Mouse (Mus musculus): ENCODE measurements around the gene Pklr. TPM values are rescaled to one million over a fixed set of nuclear protein-coding genes. Genes with fewer than 3 reads are reported as not detected.
A peak's percentile ranks its signal among the peaks of the same experiment; 100 is the strongest.

Gene Pklr
- total and polyA plus RNA-seq, 3 experiments: 53.2 to 185 (median 133) TPM

DNA sequence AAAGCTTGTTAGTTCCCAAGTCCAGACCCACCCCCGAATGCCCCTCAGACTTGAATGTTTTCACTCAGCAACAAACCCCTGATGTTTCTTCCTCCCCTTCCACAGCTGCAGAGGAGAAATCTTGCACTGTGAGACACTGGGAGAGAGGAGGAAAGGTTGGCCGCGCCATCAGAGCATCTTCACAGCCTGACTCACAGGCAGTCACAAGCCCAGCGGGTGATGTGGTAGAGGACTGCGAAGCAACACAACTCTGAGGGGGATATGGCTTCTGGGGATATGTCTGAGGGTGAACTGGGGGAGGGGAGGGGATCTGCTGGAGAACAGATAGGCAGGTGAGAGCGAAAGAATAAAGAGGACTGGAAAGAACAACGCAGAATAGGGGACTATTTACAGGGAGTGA lies 22.7 kb downstream of the Pklr start:
- Histone ChIP-seq H3K4me1 (ENCODE audit: control insufficient read depth in 1 of 2, insufficient read depth in 2 of 2, low read length in 2 of 2) (peaks cover 8 to 15% of the 10 kb centered on the region in 2 experiments; a peak in 3 of 4 replicates), H3K9me3 (replicated peaks; ENCODE audit: insufficient read depth, low read length) (no peaks in the 10 kb centered on the region)

DNA sequence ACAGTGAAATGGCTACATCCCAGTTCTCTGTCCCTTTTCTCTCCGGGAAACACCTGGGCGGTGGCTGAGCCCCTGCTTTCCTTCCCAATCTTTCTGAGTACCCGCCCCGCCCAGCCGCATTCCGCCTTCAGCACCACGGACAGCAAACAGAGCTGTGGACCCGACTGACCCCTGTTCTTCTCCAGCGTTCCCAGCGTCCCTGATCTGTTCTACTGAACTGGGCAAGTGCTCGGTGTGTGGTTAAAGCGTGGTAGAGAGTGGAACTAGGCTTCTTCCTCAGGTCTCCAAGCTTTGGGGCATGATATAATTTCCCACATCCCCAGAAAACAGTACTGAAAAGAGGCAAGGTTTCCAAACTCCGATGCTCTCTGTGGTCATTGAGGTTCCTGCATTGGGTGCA lies 23.3 kb downstream of the Pklr start:
- H3K27ac ChIP-seq (ENCODE audit: control insufficient read depth, low read depth, low read length): no peak overlapping the region
- peak; percentile 83 for DNase-seq (ENCODE audit: low read depth, low spot score)
- peak overlapping the region; percentile 67 for H3K9ac ChIP-seq (ENCODE audit: control insufficient read depth, low read depth, low read length, poor library complexity, severe bottlenecking)
- H3K79me2 ChIP-seq (ENCODE audit: control insufficient read depth, insufficient read depth, low read length, poor library complexity): no peaks in the 10 kb centered on the region
- H3K4me3 ChIP-seq (ENCODE audit: control insufficient read depth in 1 of 2, insufficient read depth in 1 of 2, low read depth in 2 of 2, low read length in 2 of 2): peak overlapping the region; percentile 61 to 62
- TF ChIP-seq MYC (IDR thresholded peaks at IDR 0.05; ENCODE audit: low read depth, low read length) (no peak), SIN3A (IDR thresholded peaks at IDR 0.05; ENCODE audit: low read length) (peak; percentile 100), MXI1 (IDR thresholded peaks at IDR 0.05; ENCODE audit: low read depth, low read length) (peak; percentile 97), MAZ (IDR thresholded peaks at IDR 0.05; ENCODE audit: low read depth, low read length) (0 out of 2 replicates have a peak, but pooled peaks have one; percentile 34)
- peaks cover 10 to 15% of the 10 kb centered on the region in 2 experiments; a peak in 3 of 4 replicates for H3K4me1 ChIP-seq (ENCODE audit: control insufficient read depth in 1 of 2, insufficient read depth in 2 of 2, low read length in 2 of 2)
- no peaks in the 10 kb centered on the region for H3K27me3 ChIP-seq (ENCODE audit: control insufficient read depth in 1 of 2, insufficient read depth in 2 of 2, low read length in 2 of 2)
- H3K36me3 ChIP-seq (ENCODE audit: control insufficient read depth in 1 of 2, insufficient read depth in 2 of 2, low read length in 2 of 2): peaks cover 0 to 8% of the 10 kb centered on the region in 2 experiments; a peak in 2 of 4 replicates
- no peaks in the 10 kb centered on the region for H3K9me3 ChIP-seq (replicated peaks; ENCODE audit: insufficient read depth, low read length)

More for the DNA sequence above, 22.7 kb downstream of the Pklr start:
- DNase-seq (ENCODE audit: low read depth, low spot score): no peak
- Histone ChIP-seq H3K27ac (ENCODE audit: control insufficient read depth, low read depth, low read length) (no peak overlapping the region), H3K27me3 (ENCODE audit: control insufficient read depth in 1 of 2, insufficient read depth in 2 of 2, low read length in 2 of 2) (no peaks in the 10 kb centered on the region), H3K4me3 (ENCODE audit: control insufficient read depth in 1 of 2, insufficient read depth in 1 of 2, low read depth in 2 of 2, low read length in 2 of 2) (no peak overlapping the region), H3K36me3 (ENCODE audit: control insufficient read depth in 1 of 2, insufficient read depth in 2 of 2, low read length in 2 of 2) (peaks cover 0 to 8% of the 10 kb centered on the region in 2 experiments; a peak in 2 of 4 replicates), H3K9ac (ENCODE audit: control insufficient read depth, low read depth, low read length, poor library complexity, severe bottlenecking) (no peak overlapping the region), H3K79me2 (ENCODE audit: control insufficient read depth, insufficient read depth, low read length, poor library complexity) (no peaks in the 10 kb centered on the region)
- no peak for TF ChIP-seq UBTF (IDR thresholded peaks at IDR 0.05; ENCODE audit: borderline replicate concordance, insufficient read depth, low read depth, low read length)
- no peak for TF ChIP-seq TCF12 (IDR thresholded peaks at IDR 0.05; ENCODE audit: low read depth, low read length)
- no peak for TF ChIP-seq ETS1 (IDR thresholded peaks at IDR 0.05; ENCODE audit: low read depth, low read length)
- no peak for TF ChIP-seq POLR2A (IDR thresholded peaks at IDR 0.05; ENCODE audit: control insufficient read depth in 1 of 2, insufficient read depth in 1 of 2, low read depth in 1 of 2, low read length in 2 of 2, poor library complexity in 1 of 2)
- no peak for TF ChIP-seq USF1 (IDR thresholded peaks at IDR 0.05; ENCODE audit: low read depth, low read length)
- TF ChIP-seq EP300 (IDR thresholded peaks at IDR 0.05; ENCODE audit: low read depth in 1 of 2, low read length in 2 of 2): no peak
- no peak for TF ChIP-seq JUND (IDR thresholded peaks at IDR 0.05; ENCODE audit: low read depth, low read length)
- TF ChIP-seq TAL1 (IDR thresholded peaks at IDR 0.05; ENCODE audit: low read length): no peak
- no peak for TF ChIP-seq ZNF384 (IDR thresholded peaks at IDR 0.05; ENCODE audit: low read depth, low read length)
- no peak for TF ChIP-seq MAFK (IDR thresholded peaks at IDR 0.05; ENCODE audit: borderline replicate concordance, low read depth, low read length)
- TF ChIP-seq MXI1 (IDR thresholded peaks at IDR 0.05; ENCODE audit: low read depth, low read length): no peak

Measured in MEL (cell line).